Mouse (Mus musculus) neural tube, embryonic 10.5 days (tissue): Measurements from ENCODE around the gene Fbxw10.

Experiments
- DNase-seq: peaks from one replicate; pipeline ENCODE4 v3.0.0-alpha.2; 2017; ENCODE audit warnings: low spot score; ENCODE audit errors: extremely low spot score

Fbxw10 gene

GRCm38 (mm10) chr11:62903871-62904495, 57.1 kb downstream of the Fbxw10 start:
- DNase-seq = no peak

GRCm38 (mm10) chr11:62909720-62910306, 62.9 kb downstream of the Fbxw10 start:
- no peak for DNase-seq

- no peak for DNase-seq
Observed at GRCm38 (mm10) chr11:62911362-62911761, 64.5 kb downstream of the Fbxw10 start.

GRCm38 (mm10) chr11:62913141-62913540, 66.3 kb downstream of the Fbxw10 start:
- no peak for DNase-seq

- no peak for DNase-seq
Observed at GRCm38 (mm10) chr11:62914532-62914931, 67.7 kb downstream of the Fbxw10 start.

- DNase-seq = no peak
Observed at GRCm38 (mm10) chr11:62915486-62915885, 68.6 kb downstream of the Fbxw10 start.

GRCm38 (mm10) chr11:62916765-62917164, 69.9 kb downstream of the Fbxw10 start:
- DNase-seq = no peak

- DNase-seq = no peak
Observed at GRCm38 (mm10) chr11:62919946-62920742, 73.3 kb downstream of the Fbxw10 start.

- no peak for DNase-seq
Observed at GRCm38 (mm10) chr11:62920743-62921050, 73.8 kb downstream of the Fbxw10 start.

GRCm38 (mm10) chr11:62921052-62921977, 74.4 kb downstream of the Fbxw10 start:
- DNase-seq = peak; percentile 97

GRCm38 (mm10) chr11:62924091-62924761, 77.4 kb downstream of the Fbxw10 start:
- DNase-seq = no peak
